Mouse (Mus musculus) small intestine, adult 2 months (tissue): ENCODE results near the gene Taar7d. TPM values are rescaled to one million over a fixed set of nuclear protein-coding genes. Genes with fewer than 3 reads are reported as not detected.

ENCODE experiments used
- H3K27ac ChIP-seq: fragments of 200-500 bp; 2 replicates; pipeline ENCODE4 v1.5.1; 2012; ENCODE audit warnings: low read depth, low read length, control low read depth, inconsistent platforms; ENCODE audit not compliant: insufficient read depth
- H3K27me3 ChIP-seq: fragments of 200-500 bp; 2 replicates; pipeline ENCODE4 v1.6.1; 2012; ENCODE audit warnings: mild to moderate bottlenecking, moderate library complexity, low read length, inconsistent platforms; ENCODE audit not compliant: control insufficient read depth, insufficient read depth
- H3K36me3 ChIP-seq: fragments of 200-500 bp; 2 replicates; pipeline ENCODE4 v1.6.1; 2012; ENCODE audit warnings: mild to moderate bottlenecking, low read length, control low read depth, inconsistent platforms; ENCODE audit not compliant: control insufficient read depth, insufficient read depth
- H3K4me1 ChIP-seq: fragments of 200-500 bp; 2 replicates; pipeline ENCODE4 v1.6.1; 2012; ENCODE audit warnings: low read length, inconsistent platforms, mixed read lengths; ENCODE audit not compliant: control insufficient read depth, insufficient read depth, insufficient read length
- H3K4me3 ChIP-seq: fragments of 200-500 bp; 2 replicates; pipeline ENCODE4 v1.5.1; 2012; ENCODE audit warnings: low read depth, mild to moderate bottlenecking, control low read depth, inconsistent platforms, low read length, moderate library complexity
- CTCF ChIP-seq: fragments of 200-500 bp; IDR thresholded peaks from 2 replicates; pipeline ENCODE4 v1.5.1; 2012; ENCODE audit warnings: low read depth, mild to moderate bottlenecking, control low read depth, inconsistent platforms, low read length, moderate library complexity, mixed read lengths; ENCODE audit not compliant: insufficient replicate concordance, insufficient read length; ENCODE audit errors: extremely low read depth
- POLR2A ChIP-seq: fragments of 200-500 bp; IDR thresholded peaks from 2 replicates; pipeline ENCODE4 v1.6.1; 2012; ENCODE audit warnings: low read depth, mild to moderate bottlenecking, control low read depth, inconsistent platforms, low read length, moderate library complexity
- WGBS: fragments of 180-500 bp; shearing (Covaris S2); methylation state at CpG from one replicate; pipeline ENCODE4 v1.1.7; 2018; 5-methylcytosine and 5-hydroxymethylcytosine counted together
- polyA plus RNA-seq: library from polyadenylated mRNA; depleted of rRNA; stranded (reverse); fragments of >200 nt; gene quantifications from 2 replicates; pipeline ENCODE4 v1.2.3, GENCODE M21; 2012; rRNA removed

Gene Taar7d
- not detected in 2 replicates for polyA plus RNA-seq

- Histone ChIP-seq H3K4me3 (no peak within 1 kb of the TSS), H3K27ac (no peak within 1 kb of the TSS), H3K36me3 (no peaks in the 10 kb centered on the region), H3K27me3 (no peaks in the 10 kb centered on the region), H3K4me1 (no peaks in the 10 kb centered on the region)
- TF ChIP-seq CTCF (no peak), POLR2A (no peak)
Observed at GRCm38 (mm10) chr10:24026922-24027321, at the start of gene Taar7d. TSS of gene Taar7d (plus strand) at chr10:24027222.

- Histone ChIP-seq H3K36me3 (no peaks in the 10 kb centered on the region), H3K4me1 (no peaks in the 10 kb centered on the region), H3K4me3 (no peak overlapping the region), H3K27ac (no peak overlapping the region), H3K27me3 (no peaks in the 10 kb centered on the region)
- 45% methylated on average over 4 of the region's 4 CpGs for WGBS
- TF ChIP-seq POLR2A: no peak
- TF ChIP-seq CTCF: no peak
Observed at GRCm38 (mm10) chr10:23977958-23978357, 49.1 kb upstream of the Taar7d start.

GRCm38 (mm10) chr10:23978901-23979705 lies 47.9 kb upstream of the Taar7d start:
- WGBS: 43% methylated on average over 16 of the region's 16 CpGs
- Histone ChIP-seq H3K4me3 (no peak overlapping the region), H3K4me1 (no peaks in the 10 kb centered on the region), H3K36me3 (no peaks in the 10 kb centered on the region), H3K27me3 (no peaks in the 10 kb centered on the region), H3K27ac (no peak overlapping the region)
- TF ChIP-seq POLR2A (no peak), CTCF (peak; percentile 85; the same call in 1 of the 2 replicates)

- Histone ChIP-seq H3K4me1 (no peaks in the 10 kb centered on the region), H3K27me3 (no peaks in the 10 kb centered on the region), H3K36me3 (no peaks in the 10 kb centered on the region), H3K27ac (no peak within 1 kb of the TSS), H3K4me3 (no peak within 1 kb of the TSS)
- TF ChIP-seq CTCF (no peak), POLR2A (no peak)
- 82% methylated on average over 8 of the region's 8 CpGs for WGBS
Observed at GRCm38 (mm10) chr10:23985546-23985945, 41.5 kb upstream of the Taar7d start, which contains the start of gene Taar6. TSS of gene Taar6 (minus strand) at chr10:23985646.

GRCm38 (mm10) chr10:23986419-23986818 lies 40.6 kb upstream of the Taar7d start:
- H3K27ac ChIP-seq: no peak overlapping the region
- H3K4me3 ChIP-seq: no peak overlapping the region
- no peaks in the 10 kb centered on the region for H3K36me3 ChIP-seq
- TF ChIP-seq CTCF: no peak
- H3K27me3 ChIP-seq: no peaks in the 10 kb centered on the region
- 58% methylated on average over 5 of the region's 5 CpGs for WGBS
- no peaks in the 10 kb centered on the region for H3K4me1 ChIP-seq

- Histone ChIP-seq H3K36me3 (no peaks in the 10 kb centered on the region), H3K4me1 (no peaks in the 10 kb centered on the region), H3K27ac (no peak within 1 kb of the TSS), H3K27me3 (no peaks in the 10 kb centered on the region), H3K4me3 (no peak within 1 kb of the TSS)
- TF ChIP-seq CTCF (no peak), POLR2A (no peak)
- 88% methylated on average over 3 of the region's 3 CpGs for WGBS
Observed at GRCm38 (mm10) chr10:23993381-23993780, 33.6 kb upstream of the Taar7d start, which contains the start of gene Taar7a. TSS of gene Taar7a (minus strand) at chr10:23993481.

- WGBS: 71% methylated on average over 1 of the region's 1 CpGs
Observed at GRCm38 (mm10) chr10:23999639-24000038, 27.4 kb upstream of the Taar7d start, which contains the start of gene Taar7b. TSS of gene Taar7b (plus strand) at chr10:23999939.

More at GRCm38 (mm10) chr10:23999639-24000038, 27.4 kb upstream of the Taar7d start, which contains the start of gene Taar7b:
- no peaks in the 10 kb centered on the region for H3K27me3 ChIP-seq
- no peaks in the 10 kb centered on the region for H3K4me1 ChIP-seq
- no peak within 1 kb of the TSS for H3K4me3 ChIP-seq
- H3K36me3 ChIP-seq: no peaks in the 10 kb centered on the region
- TF ChIP-seq CTCF (no peak), POLR2A (no peak)
- H3K27ac ChIP-seq: no peak within 1 kb of the TSS
